Mouse (Mus musculus): Measurements from ENCODE around the gene Car4.

Car4 gene

DNA sequence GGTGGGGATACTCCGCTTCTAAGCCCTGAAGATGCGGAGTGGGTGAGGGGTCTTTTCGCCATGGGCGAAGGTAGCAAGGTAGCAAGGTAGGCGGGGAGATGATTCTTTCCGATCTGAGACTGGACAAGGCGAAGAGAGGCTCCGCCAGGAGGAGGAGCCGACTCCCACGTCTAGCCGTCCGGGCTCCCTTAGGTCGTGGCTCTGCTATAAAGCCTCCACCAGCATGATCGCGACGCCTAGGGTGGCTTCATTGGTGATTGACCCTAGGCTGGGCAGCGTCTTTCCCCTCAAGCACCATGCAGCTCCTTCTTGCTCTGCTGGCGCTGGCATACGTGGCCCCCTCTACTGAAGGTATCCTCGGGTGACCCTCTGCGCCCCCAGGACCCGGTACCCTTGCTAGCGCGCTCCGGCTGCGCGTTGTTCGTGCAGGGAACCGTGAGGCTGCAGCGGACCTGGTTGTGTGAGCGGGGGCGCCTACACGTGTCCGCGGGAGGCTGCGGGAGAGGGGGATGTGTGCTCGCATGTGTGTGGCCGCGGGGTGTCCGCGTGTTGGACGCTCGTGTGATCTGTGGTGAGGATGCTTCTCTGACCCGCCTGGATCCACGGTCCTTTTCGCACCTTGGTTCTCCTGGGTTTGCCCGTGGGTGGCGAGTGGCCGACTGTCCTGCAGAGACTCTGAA lies at the start of gene Car4:
Gene Car4, plus strand, starts transcription at position 196 of the 680 bp plus-strand sequence.
- peak; percentile 45 to 58 for DNase-seq

DNA sequence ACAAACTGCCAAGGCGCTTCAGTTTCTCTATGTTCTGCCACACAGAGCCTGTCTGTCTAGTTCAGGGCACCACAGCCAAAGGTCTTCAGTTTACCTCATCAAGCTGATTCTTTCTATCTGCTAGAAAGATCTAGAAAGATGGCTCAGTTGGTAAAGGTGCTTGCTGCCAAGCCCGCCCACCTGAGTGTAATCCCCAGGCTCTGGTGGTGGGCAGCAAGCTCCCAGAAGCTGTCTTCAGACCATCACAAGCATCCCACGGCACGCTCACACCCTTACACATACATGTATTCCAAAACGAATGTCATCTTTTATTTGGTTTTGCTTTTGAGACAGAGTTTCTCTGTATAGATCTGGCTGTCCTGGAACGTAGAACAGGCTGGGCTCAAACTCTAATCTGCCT lies 49.1 kb upstream of the Car4 start:
- no peak for DNase-seq

DNA sequence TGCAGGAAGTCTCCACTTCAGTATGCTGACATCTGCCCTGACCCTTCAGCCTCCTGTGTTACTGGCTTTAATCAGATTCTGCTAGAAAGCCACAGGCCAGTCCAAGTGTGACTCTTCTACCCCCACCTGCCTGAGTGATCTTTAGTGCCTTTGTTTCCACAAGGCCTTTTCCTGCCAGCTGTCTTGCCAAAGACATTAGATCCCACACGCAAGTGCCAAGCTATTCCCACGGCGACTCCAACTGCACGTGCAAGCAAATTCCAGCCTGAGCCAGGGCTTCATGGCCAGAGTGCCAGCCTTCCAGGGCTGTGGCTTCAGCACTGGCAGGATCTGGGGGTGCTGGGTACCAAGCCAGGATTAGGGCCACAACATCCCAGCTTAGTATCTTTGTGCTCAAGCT lies 47.2 kb upstream of the Car4 start:
- no peak for DNase-seq

DNA sequence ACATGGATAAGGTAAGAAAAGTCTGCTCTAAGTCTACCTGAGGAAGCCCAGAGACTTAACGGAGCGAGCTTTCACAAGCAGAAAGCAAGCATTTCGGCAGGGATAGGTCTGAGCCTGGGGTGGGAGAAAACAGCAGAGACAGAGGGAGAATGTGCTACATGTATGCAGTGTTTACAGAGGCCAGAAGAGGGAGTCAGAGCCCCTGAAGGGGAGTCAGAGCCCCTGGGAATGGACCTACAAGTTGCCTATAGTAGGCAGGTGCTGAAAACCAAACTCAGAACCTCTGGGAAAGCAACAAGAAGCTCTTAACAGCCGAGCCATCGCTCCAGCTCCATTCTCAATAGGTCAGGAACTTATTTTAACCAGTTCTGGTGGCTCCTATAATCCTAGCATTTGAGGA lies 42.9 kb upstream of the Car4 start:
- no peak for DNase-seq

DNA sequence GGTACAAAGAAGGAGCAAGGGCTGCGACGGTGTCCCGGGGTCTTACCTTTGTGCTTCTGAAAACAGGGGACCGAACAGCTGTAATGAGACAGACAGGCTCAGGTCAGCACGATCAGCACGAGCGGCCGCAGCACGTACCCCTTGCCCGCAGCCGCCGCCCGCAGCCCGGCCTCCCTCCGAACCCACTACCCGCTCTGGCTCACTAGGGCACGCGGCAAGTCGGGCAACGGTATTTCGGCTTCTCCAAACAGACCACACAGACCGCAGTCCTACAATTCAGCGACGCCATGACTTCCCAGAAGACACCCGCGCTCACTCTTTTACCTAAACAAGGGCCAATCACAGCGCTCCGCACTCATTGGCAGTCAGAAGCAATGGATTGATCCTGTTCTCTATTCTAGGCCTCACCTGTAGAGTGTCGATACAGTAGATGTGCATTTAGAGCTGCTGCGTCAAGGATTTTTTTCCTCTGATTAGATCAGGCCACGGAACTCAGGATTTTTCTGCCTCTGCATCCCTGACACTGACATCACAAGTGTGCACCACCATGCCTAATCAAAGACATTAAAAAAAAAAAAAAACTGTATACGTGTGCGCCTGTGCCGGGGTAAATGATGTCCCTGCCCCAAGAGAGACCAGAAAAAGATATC lies 41.4 kb upstream of the Car4 start, which contains the start of gene Znhit3:
Gene Znhit3, minus strand, starts transcription at position 314 of the 650 bp plus-strand sequence.
- DNase-seq = peak; percentile 86 to 92

DNA sequence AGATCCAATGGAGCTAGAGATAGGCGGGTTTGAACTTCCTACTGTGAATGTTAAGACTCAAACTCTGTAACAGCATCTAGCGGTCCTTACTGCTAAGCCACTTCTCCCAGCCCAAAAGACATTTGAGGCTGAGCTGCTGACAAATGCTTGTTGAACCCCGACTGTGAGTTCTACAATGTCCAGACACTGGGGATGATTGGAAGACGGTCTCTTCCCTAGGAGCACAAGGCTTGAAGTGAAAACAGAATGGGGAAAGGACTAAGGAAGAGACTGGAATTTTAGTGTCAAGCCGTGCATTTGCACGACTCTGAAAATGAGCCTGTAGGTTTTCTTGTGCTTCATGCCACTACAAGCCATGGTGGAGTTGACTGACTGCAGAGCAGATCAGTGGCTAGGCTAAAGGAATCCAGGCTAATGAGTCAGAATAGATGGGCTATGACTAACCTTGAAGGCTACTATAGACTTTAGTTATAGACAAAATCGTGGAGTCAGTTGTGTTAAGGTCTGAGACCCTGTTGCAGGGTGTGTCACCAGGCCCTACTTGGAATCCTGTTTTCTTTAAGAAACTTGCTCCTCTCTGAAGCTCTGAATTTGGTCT lies 40.8 kb upstream of the Car4 start:
- no peak for DNase-seq

DNA sequence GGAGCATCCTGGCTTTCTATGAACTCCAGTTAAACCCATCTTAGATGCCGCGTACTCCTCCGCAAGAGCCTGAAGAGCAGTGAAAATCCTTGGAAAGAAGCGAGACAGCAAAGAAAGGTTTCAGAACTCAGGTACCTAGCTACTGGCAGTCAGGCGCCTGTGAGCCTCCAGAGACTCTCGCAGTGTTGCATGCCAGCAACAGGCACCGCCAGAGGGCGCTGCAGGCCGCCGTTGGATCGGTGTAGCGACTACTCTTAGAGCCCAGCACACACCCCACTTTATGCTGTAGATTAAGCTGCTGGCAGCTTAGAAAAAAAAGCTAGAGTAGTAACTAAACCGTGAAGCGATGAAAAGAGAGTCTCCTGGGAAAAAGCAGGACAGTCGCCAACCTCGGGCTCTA lies 39.2 kb upstream of the Car4 start:
- DNase-seq = peak; percentile 65 to 92

DNA sequence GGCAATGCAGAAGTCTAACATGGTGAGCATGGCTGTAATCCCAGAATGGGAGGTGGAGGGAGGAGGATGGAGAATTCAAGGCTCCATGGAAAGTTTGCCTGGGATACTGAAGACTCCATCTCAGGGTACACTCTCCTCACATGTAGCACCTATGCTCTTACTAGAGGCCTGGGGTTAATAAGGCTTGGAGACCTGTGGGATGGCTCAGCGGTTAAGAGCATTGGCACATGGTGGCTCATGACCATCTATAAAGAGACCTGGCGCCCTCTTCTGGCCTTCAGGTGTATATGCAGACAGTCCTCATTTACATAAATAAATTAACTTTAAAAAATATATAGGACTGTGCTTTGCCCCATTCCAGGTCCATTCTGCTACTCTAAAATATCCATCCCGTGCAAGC lies 38.3 kb upstream of the Car4 start:
- peak in 1 of 2 experiments; percentile 40 for DNase-seq

DNA sequence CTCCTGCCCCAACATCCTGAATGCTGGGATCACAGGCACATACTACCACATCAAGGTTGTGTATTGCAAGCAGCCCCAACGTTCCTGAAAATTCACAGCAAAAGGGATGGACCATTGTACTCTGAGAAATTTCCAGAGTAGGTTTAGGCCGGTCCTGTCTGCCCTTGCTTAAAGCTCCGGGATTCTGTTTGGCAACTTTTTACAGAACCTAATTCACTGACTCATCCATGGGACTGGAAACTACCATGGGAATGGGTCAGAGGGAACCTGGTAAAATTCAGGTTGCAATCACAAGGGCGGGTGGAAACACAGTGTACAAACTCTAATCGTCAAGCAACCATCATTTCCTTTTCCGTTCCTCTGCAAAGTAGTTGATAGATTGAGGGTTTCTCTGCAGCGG lies 37.6 kb upstream of the Car4 start:
- DNase-seq = no peak

DNA sequence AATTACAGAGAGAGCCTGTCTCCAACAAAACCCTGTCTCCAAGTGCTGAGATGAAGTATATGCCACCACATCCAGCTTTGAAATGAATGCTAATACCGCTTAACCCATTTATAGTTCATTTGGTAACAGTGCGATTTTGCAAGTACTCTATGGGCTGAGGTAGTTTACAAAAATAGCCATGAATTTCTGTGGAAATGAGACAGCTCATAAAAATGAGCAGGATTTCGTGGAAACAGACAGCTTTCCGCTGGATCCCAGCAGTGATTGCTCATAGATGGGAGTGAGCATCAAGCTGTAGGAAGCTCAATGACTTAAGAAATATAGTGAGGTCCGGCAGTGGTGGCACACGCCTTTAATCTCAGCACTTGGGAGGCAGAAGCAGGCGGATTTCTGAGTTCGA lies 36.6 kb upstream of the Car4 start:
- DNase-seq = no peak

DNA sequence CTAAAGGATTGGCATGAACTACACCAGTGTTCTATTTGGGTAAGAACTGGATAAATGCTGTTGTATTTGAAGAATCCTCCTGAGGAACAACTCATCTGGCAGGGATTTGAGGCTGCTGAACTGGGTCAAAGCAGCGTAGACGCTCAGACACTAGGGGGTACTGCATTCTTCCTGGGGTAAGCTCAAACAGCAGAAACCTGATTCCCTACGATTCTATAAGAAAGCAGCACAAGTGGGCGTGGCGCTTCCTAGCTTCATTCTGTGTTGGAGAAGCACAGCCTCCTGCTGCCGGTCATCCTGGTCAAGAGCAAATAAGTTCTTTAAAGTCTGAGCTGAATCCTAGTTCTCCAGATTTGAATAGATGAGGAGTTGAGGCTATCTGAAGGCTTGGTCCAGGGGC lies 25.3 kb upstream of the Car4 start:
- no peak for DNase-seq

DNA sequence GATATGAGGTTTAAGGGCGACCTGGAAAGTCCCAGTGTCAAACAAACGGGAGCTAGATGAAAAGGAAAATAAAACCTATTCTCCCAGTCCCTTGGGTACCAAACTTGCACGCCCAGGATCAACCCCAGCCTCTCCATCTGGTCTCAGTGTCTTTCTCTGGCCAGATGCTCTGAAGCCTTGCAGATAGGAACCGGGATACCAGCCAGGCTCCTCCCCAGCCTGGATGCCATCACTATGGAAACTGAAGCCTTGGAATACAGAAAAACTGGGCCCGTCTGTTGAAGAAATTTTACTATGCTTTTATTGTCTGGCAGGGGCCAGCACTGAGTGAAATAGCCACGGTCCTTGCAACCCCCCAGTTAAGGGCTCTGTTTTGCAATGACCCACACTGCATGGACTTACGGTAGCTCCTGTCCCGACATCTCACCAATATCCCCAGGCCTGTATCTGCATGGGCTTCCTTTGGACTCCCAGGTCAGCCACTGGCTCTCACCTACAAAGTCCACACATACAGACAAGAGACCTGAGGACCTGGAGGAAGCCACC lies 18.0 kb upstream of the Car4 start:
- DNase-seq = no peak

DNA sequence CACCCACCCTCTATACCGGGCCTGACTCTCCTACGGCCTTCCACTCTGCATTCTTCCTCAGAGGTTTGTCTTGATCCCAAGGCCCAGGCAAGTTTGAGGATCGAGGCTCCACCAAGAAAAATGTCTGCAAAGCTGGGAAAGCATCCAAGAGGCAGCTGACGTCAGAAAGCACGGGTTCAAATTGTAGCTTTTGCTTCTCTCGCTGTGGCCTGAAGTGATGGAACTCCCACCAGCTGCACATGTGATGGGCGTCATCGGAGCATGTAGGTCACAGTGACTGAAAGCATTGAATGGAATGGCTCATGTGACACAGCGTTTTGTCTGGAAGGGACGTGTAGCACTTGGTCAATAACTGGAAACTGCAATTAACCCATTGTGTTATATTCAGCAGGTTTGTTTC lies 17.4 kb upstream of the Car4 start:
- DNase-seq = no peak

DNA sequence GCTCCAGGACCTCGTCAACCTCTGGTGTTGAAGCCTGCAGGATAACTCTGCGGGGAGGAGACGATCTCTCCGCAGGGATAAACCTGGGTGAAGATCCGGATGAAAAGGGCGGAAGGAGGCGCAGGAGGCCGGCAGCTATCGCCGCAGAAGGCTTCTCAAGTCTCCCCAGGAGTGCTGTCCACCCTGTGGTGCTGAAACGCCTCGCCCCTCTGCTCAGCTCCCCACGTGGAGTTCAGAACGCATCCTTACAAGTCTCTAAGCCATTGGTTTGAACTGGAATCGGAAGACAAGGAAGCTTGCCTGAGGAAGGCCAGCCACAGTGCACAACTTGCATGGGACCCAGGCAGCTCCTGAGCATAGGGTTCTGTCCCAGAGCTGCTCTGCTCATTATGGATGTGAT lies 13.6 kb upstream of the Car4 start:
- DNase-seq = peak in 1 of 2 experiments; percentile 66

DNA sequence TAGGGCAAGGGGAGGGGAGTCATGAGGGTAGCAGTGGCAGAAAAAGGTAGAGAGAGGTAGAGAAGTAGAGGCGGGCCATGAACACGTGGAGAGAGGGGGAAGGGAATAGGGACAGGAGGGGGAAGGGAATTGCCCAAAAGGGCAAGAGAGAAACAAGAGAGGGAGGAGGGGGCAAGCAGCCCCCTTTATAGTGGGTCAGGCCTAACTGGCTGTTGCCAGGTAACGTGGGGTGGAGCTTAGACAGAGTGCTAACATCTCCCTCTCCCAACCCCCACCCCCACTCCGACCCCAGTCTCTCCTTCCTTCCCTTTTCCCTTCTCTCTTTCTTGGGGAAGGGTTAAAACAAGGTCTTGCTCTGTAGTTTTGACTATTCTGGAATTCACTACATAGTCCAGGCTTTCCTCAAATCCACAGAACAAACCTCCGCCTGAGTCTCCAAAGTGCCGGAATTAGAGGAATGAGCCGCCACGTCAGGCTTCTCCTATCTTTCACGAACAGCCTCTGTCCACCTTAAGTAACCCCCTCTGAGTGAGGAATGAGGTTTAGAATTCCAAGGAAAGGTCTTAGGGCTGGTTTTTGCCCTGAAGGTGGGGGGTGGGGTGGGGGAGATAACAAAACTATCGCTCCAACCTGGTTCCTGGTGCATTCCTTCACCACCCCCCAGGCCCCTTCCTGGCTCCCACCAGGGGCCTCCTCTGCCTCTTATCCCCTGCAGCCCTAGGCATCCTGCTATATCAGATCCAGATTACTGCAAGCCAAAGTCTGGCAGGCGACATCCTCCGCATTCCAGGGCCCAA lies 12.7 kb upstream of the Car4 start:
- no peak for DNase-seq

DNA sequence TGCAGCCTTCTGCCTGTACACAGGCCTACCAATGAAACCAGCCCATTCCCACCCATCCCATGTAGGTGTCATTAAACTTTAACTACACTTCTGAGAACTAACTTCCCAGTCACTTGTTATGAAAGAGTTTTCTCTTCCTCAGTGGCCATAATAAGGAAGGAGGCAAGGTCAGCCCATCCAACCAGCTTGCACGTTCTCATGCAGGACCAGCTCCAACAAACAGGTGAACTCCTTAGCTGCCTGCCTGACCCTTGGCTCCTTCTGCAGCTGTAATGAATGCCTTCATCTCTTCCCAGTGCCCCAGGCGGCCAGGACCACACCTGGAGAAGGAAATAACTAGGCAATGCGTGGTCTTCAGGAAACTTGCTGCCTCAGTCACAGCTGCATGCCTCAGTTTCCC lies 11.7 kb upstream of the Car4 start:
- DNase-seq = peak; percentile 57 to 75

DNA sequence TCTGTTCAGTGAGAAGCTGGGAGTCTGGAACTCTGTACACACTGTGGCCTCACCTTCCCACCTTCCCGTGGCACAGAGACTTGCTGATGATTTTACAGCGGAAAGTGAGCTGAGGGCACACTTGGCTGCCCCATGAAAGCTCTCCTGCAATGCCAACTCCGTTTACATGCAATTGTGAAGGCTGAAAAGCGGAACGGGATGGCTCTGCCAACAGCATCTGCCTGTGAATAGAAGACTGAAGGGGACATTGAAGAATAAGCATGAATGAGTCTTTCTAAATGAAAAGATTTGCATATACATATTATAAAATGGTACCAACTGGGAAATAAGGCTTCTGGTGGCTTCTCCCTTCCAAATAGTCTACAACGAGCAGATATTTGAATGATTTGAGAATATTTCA lies 10.4 kb upstream of the Car4 start:
- no peak for DNase-seq

DNA sequence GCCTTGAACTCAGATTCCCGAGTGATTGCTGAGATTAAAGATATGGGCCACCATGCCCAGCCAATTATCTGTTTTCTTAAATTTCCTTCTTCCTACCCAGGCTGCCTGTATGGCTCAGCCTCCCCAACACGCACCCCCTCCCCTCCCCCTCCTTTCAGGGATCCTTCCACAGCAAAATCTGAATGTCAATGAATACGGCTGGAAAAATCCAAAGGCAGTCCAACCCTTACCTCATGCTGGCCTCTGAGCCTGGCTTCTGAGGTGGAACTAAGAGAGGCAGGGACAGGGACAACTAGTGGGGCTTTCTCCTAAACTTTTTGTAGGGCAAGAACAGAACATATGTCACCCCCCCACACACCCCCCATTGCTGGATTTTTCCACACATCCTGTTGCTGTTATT lies 9.5 kb upstream of the Car4 start:
- no peak for DNase-seq

DNA sequence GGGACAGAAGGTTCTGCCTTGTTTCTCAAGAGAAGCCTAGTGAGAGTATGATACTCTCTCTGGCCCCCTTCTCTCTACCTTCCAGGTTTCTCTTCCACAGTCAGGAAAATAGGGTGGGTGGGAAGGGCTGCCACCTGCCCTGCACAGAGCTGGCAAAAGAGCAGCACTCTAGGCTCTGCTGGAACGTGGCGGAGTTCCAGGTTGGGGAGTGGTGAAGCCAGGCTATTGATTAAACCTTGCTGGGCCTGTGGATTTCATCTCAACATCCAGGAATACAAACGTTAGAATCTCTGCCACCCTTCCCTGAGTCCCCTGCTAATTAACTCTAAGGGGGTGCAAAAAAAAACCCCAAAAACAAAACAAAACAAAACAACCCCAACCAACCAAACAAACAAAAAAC lies 9.1 kb upstream of the Car4 start:
- DNase-seq = peak; percentile 79 to 81

DNA sequence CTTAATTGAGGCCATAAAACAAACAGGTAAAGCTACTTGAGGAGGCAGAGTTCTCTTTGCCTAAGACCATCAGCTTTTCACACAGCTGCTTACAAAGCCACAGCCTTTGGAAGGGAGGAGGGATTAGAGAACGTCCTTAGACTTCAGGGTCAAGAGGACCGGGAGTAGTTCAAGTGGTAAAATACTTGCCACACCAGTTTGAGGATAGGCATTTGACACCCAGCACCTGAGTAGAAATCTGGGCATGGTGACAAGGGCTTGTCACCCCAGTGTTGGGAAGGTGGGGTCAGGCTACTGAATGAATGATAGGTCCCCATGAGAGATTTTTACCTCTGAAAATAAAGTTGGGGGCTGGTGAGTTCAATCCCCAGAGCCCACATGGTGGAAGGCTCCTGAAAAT lies 5.0 kb upstream of the Car4 start:
- no peak for DNase-seq

DNA sequence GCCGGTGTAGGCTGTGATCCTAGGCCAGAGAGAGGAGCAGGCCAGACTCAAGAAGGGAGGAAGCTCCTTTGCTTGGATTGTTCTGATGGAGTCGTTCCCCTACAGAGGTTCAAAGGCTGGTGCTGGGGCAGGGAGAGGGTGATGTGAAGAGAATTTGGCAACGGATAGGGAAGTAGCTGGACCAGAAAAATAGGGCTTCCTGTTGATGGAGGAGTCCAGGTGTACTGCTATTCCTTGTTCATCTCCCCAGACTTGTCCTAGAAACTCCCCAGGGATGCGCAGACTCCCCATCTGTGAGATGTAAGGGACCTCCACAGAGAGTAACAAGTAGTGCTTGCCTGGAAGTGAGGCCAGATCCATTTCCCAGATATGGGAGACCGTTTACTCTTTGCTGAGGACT lies 1.2 kb upstream of the Car4 start:
- DNase-seq = no peak

DNA sequence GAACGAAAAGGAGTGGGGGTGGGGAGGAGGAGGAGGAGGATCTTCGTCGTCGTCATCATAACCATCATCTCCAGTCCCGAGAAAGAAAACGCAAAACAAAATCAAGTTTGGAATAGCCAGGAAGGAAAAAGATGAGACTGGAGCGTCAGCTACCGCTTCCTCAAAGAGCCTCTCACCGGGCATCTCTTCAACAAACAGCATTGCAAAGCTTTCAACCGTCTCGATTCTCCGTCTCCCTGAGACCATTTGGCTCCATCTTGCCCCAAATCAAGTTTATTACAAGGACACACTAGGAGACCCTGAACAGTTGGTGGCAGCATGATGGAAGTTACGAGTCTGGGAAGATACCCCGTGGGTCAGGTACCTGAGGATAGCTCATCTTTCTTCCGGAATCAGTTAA lies 415 bp upstream of the Car4 start:
- DNase-seq = no peak

DNA sequence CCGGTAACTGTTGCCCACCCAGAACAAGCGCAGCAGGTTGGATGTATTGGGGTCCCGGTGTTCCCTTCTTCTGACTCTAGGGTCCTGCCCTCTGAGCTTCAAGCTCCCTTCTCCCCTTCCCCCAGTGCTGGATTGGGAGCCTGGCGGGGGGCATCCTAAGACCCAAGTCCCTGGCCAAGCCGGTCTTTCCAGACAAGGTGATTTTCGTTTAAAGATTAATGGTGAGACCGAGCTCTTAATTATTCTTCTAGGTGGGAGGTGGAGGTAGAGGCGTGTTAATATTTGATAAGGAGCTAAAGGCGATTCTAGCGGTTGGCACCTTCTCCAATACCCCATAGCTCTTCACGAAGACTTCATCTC lies 665 bp downstream of the Car4 start:
- peak; percentile 52 to 71 for DNase-seq

Data from kidney, adult 8-10 months (tissue).